Mouse (Mus musculus) kidney, embryonic 14.5 days (tissue): ENCODE data around the gene Ppcdc. TPM values are rescaled to one million over a fixed set of nuclear protein-coding genes. Genes with fewer than 3 reads are reported as not detected.

Experiments
- ATAC-seq: fragments of 200-750 bp; cut with Nextera tagmentation; 2 replicates; pipeline ENCODE4 v1.8.0; 2017; ENCODE audit warnings: moderate number of reproducible peaks, mild to moderate bottlenecking, moderate TSS enrichment, moderate library complexity; ENCODE audit not compliant: low FRiP score, low TSS enrichment
- H3K27ac ChIP-seq: fragments of 300-500 bp; sonication (generic); 2 replicates; pipeline ENCODE4 v1.5.1; 2014; ENCODE audit warnings: low read depth, mild to moderate bottlenecking, low read length, moderate library complexity, mixed read lengths
- H3K27me3 ChIP-seq: fragments of 300-500 bp; sonication (generic); 2 replicates; pipeline ENCODE4 v1.6.1; 2014; ENCODE audit warnings: mild to moderate bottlenecking, low read length; ENCODE audit not compliant: control insufficient read depth, insufficient read depth
- H3K36me3 ChIP-seq: fragments of 300-500 bp; sonication (generic); 2 replicates; pipeline ENCODE4 v1.6.1; 2014; ENCODE audit warnings: low read length, mixed read lengths; ENCODE audit not compliant: control insufficient read depth, insufficient read depth
- H3K4me1 ChIP-seq: fragments of 300-500 bp; sonication (generic); 2 replicates; pipeline ENCODE4 v1.6.1; 2014; ENCODE audit warnings: low read length, mixed read lengths; ENCODE audit not compliant: control insufficient read depth, insufficient read depth
- H3K4me2 ChIP-seq: fragments of 300-500 bp; sonication (generic); replicated peaks from 2 replicates; pipeline ENCODE4 v1.6.1; 2014; ENCODE audit warnings: low read depth, mild to moderate bottlenecking, low read length
- H3K4me3 ChIP-seq: fragments of 300-500 bp; sonication (generic); 2 replicates; pipeline ENCODE4 v1.5.1; 2014; ENCODE audit warnings: mild to moderate bottlenecking, low read length
- H3K9ac ChIP-seq: fragments of 300-500 bp; sonication (generic); 2 replicates; pipeline ENCODE4 v1.6.1; 2014; ENCODE audit warnings: low read depth, mild to moderate bottlenecking, low read length, moderate library complexity
- H3K9me3 ChIP-seq: fragments of 300-500 bp; sonication (generic); 2 replicates; pipeline ENCODE4 v1.6.1; 2016; ENCODE audit warnings: low read length; ENCODE audit not compliant: control insufficient read depth
- WGBS: fragments of 180-500 bp; shearing (Covaris S2); extraction: QIAGEN DNeasy Blood & Tissue Kit; methylation state at CpG from one replicate; pipeline ENCODE4 v1.1.7; 2014; 5-methylcytosine and 5-hydroxymethylcytosine counted together
- polyA plus RNA-seq: library from polyadenylated mRNA; unstranded; fragments of >200 nt; fragmentation: Nextera tagmentation; extraction: Ambion mirVana; gene quantifications from 2 replicates; pipeline ENCODE4 v1.2.1, GENCODE M21; 2014

The Ppcdc gene
- polyA plus RNA-seq, 1 experiment from 2014 or later = 30.4 TPM

DNA sequence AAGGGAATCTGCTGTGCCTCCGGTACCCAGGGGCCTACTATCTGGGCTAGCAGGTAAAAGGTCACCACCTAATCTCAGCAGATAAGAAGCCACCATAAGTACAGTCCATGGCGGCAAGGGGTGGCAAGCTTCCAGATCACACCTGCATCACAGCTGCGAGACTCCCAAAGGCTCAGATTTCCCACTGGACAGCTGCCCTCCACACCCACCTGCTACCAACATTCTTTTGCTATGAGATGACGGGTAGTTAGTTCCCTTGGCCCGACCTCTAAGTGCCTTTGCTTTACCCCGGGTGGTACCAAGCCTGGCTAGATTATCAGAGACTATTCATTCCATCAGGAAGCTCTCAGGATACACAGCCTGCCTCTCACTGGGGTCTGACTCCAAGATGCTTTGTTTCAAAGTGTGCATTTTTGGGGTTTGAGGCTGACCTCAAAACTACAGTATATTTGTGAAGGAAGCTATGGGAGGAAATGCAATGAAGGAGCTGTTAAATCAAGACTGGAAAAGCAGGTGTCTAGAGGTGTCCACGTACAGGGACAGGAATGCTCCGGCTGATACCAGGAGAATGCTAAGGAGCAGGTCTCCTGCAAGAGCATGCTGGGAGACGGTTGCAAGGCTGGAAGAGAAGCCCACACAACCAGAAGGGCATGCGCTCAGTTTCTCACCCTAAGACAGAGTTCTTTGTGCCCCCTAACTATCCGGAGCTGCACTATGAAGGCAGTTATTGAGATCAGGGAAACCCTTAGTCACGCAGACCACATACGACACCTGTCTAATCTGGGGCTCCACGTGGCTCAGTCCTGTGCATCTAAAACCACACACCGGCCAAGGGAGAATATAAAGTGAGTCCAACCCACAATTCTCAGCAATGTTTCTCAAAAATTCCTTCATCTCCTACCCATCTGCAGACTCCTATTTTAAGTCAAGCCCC lies 37.3 kb downstream of the Ppcdc start:
- H3K27me3 ChIP-seq = no peaks in the 10 kb centered on the region
- H3K4me2 ChIP-seq = no peak overlapping the region
- H3K9ac ChIP-seq = no peak overlapping the region
- ATAC-seq = no peak
- 86% methylated on average over 15 of the region's 15 CpGs for WGBS
- H3K4me3 ChIP-seq = no peak overlapping the region
- H3K4me1 ChIP-seq = no peaks in the 10 kb centered on the region
- H3K9me3 ChIP-seq = peaks cover 12% of the 10 kb centered on the region
- H3K27ac ChIP-seq = no peak overlapping the region
- no peaks in the 10 kb centered on the region for H3K36me3 ChIP-seq

DNA sequence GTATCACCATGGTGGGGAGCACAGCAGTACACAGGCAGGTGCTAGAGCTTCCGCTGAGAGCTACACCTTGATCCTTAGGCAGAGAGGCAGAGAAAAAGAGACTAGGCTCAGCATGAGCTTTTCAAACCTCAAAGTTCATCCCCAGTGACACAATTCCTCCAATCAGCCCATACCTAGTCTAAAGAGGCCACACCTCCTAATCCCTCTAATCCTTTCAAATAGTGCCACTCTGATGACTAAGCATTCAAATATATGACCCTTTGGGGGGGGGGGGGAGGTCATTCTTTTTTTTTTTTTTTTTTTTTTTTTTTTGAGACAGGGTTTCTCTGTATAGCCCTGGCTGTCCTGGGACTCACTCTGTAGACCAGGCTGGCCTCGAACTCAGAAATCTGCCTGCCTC lies 41.2 kb downstream of the Ppcdc start:
- Histone ChIP-seq H3K36me3 (no peaks in the 10 kb centered on the region), H3K27ac (no peak overlapping the region), H3K4me3 (no peak overlapping the region), H3K27me3 (no peaks in the 10 kb centered on the region), H3K9me3 (peaks cover 12% of the 10 kb centered on the region), H3K9ac (no peak overlapping the region), H3K4me2 (no peak overlapping the region), H3K4me1 (no peaks in the 10 kb centered on the region)
- 85% methylated on average over 2 of the region's 2 CpGs for WGBS
- ATAC-seq = no peak

DNA sequence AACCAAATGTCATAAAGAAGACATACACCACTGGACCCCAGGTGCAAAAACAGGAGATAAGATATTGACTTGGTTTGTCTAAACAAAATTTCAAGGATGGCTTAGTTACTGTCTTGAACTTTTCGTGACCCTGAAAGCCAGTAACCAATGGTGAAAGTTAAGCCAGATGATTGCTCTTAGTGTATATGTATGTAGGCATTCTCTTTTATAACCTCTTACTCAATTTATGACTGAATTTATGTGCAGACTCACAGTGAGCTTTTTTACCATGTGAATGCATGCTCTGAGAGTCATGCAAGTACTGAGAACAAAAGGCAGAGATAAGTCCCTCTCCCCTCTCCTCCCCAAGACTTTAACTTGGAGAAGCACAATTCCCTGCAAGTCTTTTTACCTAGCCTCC lies 47.0 kb downstream of the Ppcdc start:
- no peaks in the 10 kb centered on the region for H3K27me3 ChIP-seq
- 64% methylated on average over 1 of the region's 1 CpGs for WGBS
- no peaks in the 10 kb centered on the region for H3K36me3 ChIP-seq
- H3K27ac ChIP-seq = no peak overlapping the region
- no peak overlapping the region for H3K4me2 ChIP-seq
- no peak overlapping the region for H3K9ac ChIP-seq
- H3K4me3 ChIP-seq = no peak overlapping the region
- no peak for ATAC-seq
- H3K9me3 ChIP-seq = no peaks in the 10 kb centered on the region
- H3K4me1 ChIP-seq = no peaks in the 10 kb centered on the region

DNA sequence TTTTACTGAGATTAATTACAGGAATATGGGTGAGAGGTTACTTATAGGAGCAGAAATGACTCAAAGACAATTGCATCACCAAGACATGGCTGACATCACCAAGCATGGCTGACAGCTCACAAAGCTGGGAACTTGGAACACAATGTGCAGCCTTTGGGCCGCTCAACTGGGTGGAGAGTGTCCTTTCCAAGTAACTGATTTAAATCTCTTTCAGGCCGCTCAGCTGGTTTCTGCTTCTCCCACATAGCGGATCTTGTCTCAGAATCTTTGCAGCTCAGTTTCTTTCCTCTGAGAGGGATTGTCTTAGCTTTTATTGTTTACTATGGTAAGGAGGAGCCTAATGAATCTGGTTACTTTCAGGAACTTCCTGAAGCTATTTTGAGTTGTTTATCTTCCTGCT lies 49.1 kb downstream of the Ppcdc start:
- H3K4me3 ChIP-seq = no peak overlapping the region
- H3K4me1 ChIP-seq = no peaks in the 10 kb centered on the region
- no peaks in the 10 kb centered on the region for H3K27me3 ChIP-seq
- H3K36me3 ChIP-seq = no peaks in the 10 kb centered on the region
- 80% methylated on average over 3 of the region's 3 CpGs for WGBS
- no peak overlapping the region for H3K4me2 ChIP-seq
- H3K27ac ChIP-seq = no peak overlapping the region
- no peaks in the 10 kb centered on the region for H3K9me3 ChIP-seq
- no peak for ATAC-seq
- no peak overlapping the region for H3K9ac ChIP-seq

DNA sequence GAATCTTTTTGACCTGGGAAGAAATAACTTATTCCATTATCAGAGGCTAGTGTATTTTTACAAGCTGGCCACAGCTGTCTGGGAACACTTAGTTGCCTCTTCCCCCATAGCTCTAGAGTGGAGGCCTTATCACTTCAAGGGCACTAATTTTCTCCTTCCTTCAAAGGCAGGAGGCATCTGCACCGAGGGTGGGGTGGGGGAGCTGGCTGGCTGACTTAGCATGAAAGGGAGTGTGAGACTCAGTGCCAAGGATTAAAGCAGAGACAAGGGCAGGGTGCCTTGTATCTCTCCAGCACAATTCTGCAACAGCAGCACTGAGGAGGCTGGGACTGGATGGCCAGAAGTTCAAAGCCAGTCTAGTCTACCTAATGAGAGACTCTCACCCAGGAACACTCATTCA lies 50.8 kb downstream of the Ppcdc start:
- H3K4me2 ChIP-seq = no peak overlapping the region
- no peak overlapping the region for H3K27ac ChIP-seq
- no peaks in the 10 kb centered on the region for H3K4me1 ChIP-seq
- no peaks in the 10 kb centered on the region for H3K9me3 ChIP-seq
- no peak for ATAC-seq
- WGBS = 0% methylated on average over 1 of the region's 1 CpGs
- no peak overlapping the region for H3K4me3 ChIP-seq
- H3K27me3 ChIP-seq = no peaks in the 10 kb centered on the region
- H3K9ac ChIP-seq = no peak overlapping the region
- H3K36me3 ChIP-seq = no peaks in the 10 kb centered on the region

DNA sequence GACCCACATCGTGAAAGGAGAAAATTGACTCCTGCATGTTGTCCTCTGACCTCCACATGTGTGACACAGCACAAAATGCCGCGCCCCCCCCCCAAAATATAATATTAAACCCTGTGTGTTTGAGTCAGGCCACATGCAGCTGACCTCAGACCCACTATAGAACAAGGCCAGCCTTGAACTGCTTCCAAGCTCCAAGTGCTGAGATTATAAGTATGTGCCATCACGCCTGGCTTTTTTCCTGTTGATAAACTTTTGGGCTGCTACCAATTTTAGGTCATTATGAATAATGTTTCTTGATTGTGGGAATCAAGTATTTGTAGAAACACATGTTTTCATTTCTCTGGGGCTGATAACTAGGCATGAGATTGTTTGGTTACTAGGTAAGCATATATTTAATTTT lies 53.0 kb downstream of the Ppcdc start:
- no peaks in the 10 kb centered on the region for H3K36me3 ChIP-seq
- no peak overlapping the region for H3K4me3 ChIP-seq
- H3K27me3 ChIP-seq = no peaks in the 10 kb centered on the region
- WGBS = 85% methylated on average over 4 of the region's 4 CpGs
- no peak overlapping the region for H3K4me2 ChIP-seq
- no peak overlapping the region for H3K9ac ChIP-seq
- H3K9me3 ChIP-seq = no peaks in the 10 kb centered on the region
- H3K27ac ChIP-seq = no peak overlapping the region
- H3K4me1 ChIP-seq = no peaks in the 10 kb centered on the region
- ATAC-seq = no peak

DNA sequence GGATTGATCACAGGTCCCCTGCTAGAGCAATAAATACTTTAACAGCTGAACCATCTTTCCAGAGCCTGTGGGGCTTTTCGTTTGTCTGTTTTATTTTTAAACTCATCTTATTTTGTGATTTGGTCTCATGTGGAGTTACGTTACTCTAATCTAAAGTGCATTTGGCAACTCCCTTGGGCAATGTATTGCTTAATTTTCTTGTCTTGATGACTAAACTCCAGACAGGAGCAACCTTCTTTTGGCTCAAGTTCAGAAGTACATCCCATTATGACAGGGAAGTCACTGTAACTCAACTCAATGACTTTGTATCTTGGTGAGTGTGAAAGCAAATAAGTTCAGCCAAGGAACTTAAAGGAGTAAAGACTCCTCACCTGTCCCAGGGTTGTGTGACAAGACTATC lies 55.3 kb downstream of the Ppcdc start:
- Histone ChIP-seq H3K4me2 (no peak overlapping the region), H3K4me3 (no peak overlapping the region)

DNA sequence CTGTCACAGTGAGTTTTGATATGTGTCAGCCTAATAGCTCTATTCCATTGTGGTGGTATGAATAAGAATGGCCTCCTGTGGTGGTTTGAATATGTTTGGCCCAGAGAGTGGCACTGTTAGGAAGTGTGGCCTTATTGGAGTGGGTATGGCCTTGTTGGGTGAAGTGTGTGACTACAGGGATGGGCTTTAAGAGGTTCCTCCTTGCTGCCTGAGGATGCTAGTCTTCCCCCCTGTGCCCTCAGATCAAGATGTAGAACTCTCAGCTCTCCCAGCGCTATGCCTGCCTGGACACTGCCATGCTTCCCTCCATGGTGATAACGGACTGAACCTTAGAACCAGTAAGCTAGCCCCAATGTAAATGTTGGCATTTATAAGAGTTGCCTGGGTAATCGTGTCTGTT lies 78.9 kb downstream of the Ppcdc start:
- H3K27ac ChIP-seq = no peak overlapping the region
- no peak for ATAC-seq
- H3K4me1 ChIP-seq = no peaks in the 10 kb centered on the region
- H3K36me3 ChIP-seq = no peaks in the 10 kb centered on the region
- 90% methylated on average over 3 of the region's 3 CpGs for WGBS
- no peaks in the 10 kb centered on the region for H3K27me3 ChIP-seq
- H3K4me3 ChIP-seq = no peak overlapping the region
- no peaks in the 10 kb centered on the region for H3K9me3 ChIP-seq
- no peak overlapping the region for H3K9ac ChIP-seq
- no peak overlapping the region for H3K4me2 ChIP-seq

More for the DNA sequence above, 55.3 kb downstream of the Ppcdc start:
- Histone ChIP-seq H3K9ac (no peak overlapping the region), H3K36me3 (no peaks in the 10 kb centered on the region), H3K27me3 (no peaks in the 10 kb centered on the region), H3K4me1 (no peaks in the 10 kb centered on the region), H3K27ac (no peak overlapping the region), H3K9me3 (no peaks in the 10 kb centered on the region)
- ATAC-seq = no peak
- WGBS = 34% methylated on average over 2 of the region's 2 CpGs

DNA sequence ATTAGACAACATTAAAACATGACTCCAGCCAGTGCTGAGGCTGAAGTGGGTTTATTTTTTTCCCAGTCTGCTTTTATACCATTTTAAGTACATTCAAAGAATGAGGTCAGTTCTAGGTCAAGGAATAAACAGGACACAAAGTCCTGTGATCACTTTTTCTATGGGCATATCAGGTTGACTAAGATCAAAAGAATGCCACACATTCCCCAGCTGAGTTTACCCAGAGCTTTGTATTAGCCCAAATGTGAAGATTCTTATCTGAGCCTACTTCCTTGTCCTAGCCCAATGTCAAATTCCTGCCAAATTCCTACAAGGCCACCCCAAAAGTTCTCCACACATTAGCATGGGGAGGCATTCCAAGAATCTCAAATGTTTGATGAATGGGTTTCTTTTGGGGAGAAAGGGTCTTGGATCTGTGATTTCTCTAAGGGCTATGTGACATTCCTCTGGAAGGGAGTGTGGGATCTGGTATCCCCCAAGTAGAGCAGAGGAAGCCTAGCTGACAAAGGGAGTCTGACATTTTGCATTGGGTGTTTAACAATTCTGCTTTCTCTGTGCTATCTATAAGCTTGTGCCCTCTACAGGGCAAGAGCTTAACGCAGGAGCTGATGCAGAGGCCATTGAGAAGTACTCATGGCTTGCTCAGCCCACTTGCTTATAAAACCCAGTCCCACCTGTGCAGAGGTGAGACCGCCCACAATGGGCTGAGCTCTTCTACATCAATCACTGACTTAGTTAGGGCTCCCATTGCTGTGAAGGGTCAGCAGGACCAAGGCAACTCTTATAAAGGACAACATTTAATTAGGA lies 85.3 kb downstream of the Ppcdc start:
- H3K4me3 ChIP-seq = no peak overlapping the region
- no peaks in the 10 kb centered on the region for H3K9me3 ChIP-seq
- no peak overlapping the region for H3K4me2 ChIP-seq
- H3K9ac ChIP-seq = no peak overlapping the region
- ATAC-seq = no peak
- no peaks in the 10 kb centered on the region for H3K27me3 ChIP-seq
- no peaks in the 10 kb centered on the region for H3K4me1 ChIP-seq
- H3K27ac ChIP-seq = no peak overlapping the region
- 68% methylated on average over 2 of the region's 2 CpGs for WGBS
- no peaks in the 10 kb centered on the region for H3K36me3 ChIP-seq
